Comparison of ENCODE assay signal across 19 mouse cellular contexts in genomic region chr7:38059636-38060330, GRCm38 (mm10). TPM values are rescaled to one million over a fixed set of nuclear protein-coding genes. Genes with fewer than 3 reads are reported as not detected.
A peak's percentile ranks its signal among the peaks of the same experiment; 100 is the strongest.
DNase-seq lines count a peak whose midpoint lies in the region; ATAC-seq lines count a peak whose summit lies in the region.
"Had no signal": no experiment of that assay in that cellular context is flagged by ENCODE, and none has a peak within 500 bp of the region (broad histone marks: within the 10 kb centered on the region; RNA-seq: fewer than 3 reads in every experiment).

No protein-coding gene starts in this region.

- H3K36me3 ChIP-seq in heart, embryonic 10.5 days = no peaks in the 10 kb centered on the region
- H3K36me3 ChIP-seq in heart, embryonic 11.5 days (ENCODE audit: control insufficient read depth, insufficient read depth, low read length) = no peaks in the 10 kb centered on the region
- H3K36me3 ChIP-seq: forebrain, embryonic 10.5 days; hindbrain, embryonic 10.5 days; hindbrain, embryonic 13.5 days; intestine, embryonic 15.5 days had no signal

- WGBS in heart, embryonic 10.5 days = 58% methylated on average over 8 of the region's 8 CpGs
- 62% methylated on average over 8 of the region's 8 CpGs for WGBS in heart, embryonic 11.5 days (ENCODE audit: insufficient replicate concordance)

- no peak overlapping the region for H3K4me2 ChIP-seq in heart, embryonic 11.5 days
- H3K4me2 ChIP-seq: intestine, embryonic 15.5 days had no signal

- no peak for ATAC-seq in heart, embryonic 11.5 days (replicated peaks; ENCODE audit: insufficient number of reproducible peaks, low FRiP score, low TSS enrichment)
- ATAC-seq: forebrain, embryonic 16.5 days; intestine, embryonic 15.5 days had no signal

- H3K27ac ChIP-seq in heart, embryonic 10.5 days = peak overlapping the region; percentile 59; the same call in 1 of the 2 replicates
- H3K27ac ChIP-seq in heart, embryonic 11.5 days (ENCODE audit: low read depth, low read length) = no peak overlapping the region
- H3K27ac ChIP-seq: forebrain, embryonic 10.5 days; forebrain, embryonic 13.5 days; hindbrain, embryonic 10.5 days; hindbrain, embryonic 13.5 days; intestine, embryonic 15.5 days had no signal

- H3K9me3 ChIP-seq in heart, embryonic 10.5 days = no peaks in the 10 kb centered on the region
- no peaks in the 10 kb centered on the region for H3K9me3 ChIP-seq in heart, embryonic 11.5 days (replicated peaks; ENCODE audit: control insufficient read depth, low read length)
- H3K9me3 ChIP-seq: forebrain, embryonic 10.5 days; forebrain, embryonic 13.5 days; hindbrain, embryonic 10.5 days; hindbrain, embryonic 13.5 days; intestine, embryonic 15.5 days had no signal

- no peak overlapping the region for H3K9ac ChIP-seq in heart, embryonic 11.5 days (ENCODE audit: low read depth, low read length)
- H3K9ac ChIP-seq: forebrain, embryonic 13.5 days; intestine, embryonic 15.5 days had no signal

- H3K4me1 ChIP-seq in heart, embryonic 10.5 days = peaks cover 34% of the 10 kb centered on the region
- H3K4me1 ChIP-seq in heart, embryonic 11.5 days (ENCODE audit: control insufficient read depth, insufficient read depth, low read length) = peaks cover 7% of the 10 kb centered on the region; the same call in 1 of the 2 replicates
- H3K4me1 ChIP-seq: intestine, embryonic 15.5 days had no signal

- no peaks in the 10 kb centered on the region for H3K27me3 ChIP-seq in heart, embryonic 10.5 days (ENCODE audit: insufficient read depth, poor library complexity, severe bottlenecking)
- no peaks in the 10 kb centered on the region for H3K27me3 ChIP-seq in heart, embryonic 11.5 days (ENCODE audit: control insufficient read depth, insufficient read depth, low read length)
- H3K27me3 ChIP-seq: forebrain, embryonic 13.5 days; hindbrain, embryonic 13.5 days; intestine, embryonic 15.5 days had no signal

- peak; percentile 8 to 34 for DNase-seq in gastrocnemius, adult 8-10 months (ENCODE audit: low spot score in 2 of 2)
- DNase-seq in gastrocnemius, postnatal 4 days (ENCODE audit: low spot score in 2 of 2) = no peak
- DNase-seq in heart, embryonic 10.5 days (ENCODE audit: low spot score) = no peak
- peak; percentile 34 for DNase-seq in retina, adult 2 months (ENCODE audit: low read depth, low spot score)
- DNase-seq in retina, embryonic 14.5 days (ENCODE audit: low spot score) = no peak
- peak; percentile 63 for DNase-seq in skeletal muscle tissue, adult 2 months (ENCODE audit: low read depth, low spot score)
- no peak for DNase-seq in thymus, postnatal 36 days
- DNase-seq: adrenal gland, postnatal 10 days; adrenal gland, postnatal 36 days; cerebellum, postnatal 14 days; heart, postnatal 36 days; kidney, adult 11 months had no signal

- H3K4me3 ChIP-seq in heart, embryonic 10.5 days = no peak overlapping the region
- no peak overlapping the region for H3K4me3 ChIP-seq in heart, embryonic 11.5 days (ENCODE audit: low read depth, low read length)
- H3K4me3 ChIP-seq: forebrain, embryonic 13.5 days; hindbrain, embryonic 13.5 days; intestine, embryonic 15.5 days had no signal

RNA-seq across cellular contexts. Expression of gene Uri1, which starts 36.4 kb away (rescaled TPM):
- total RNA-seq in gastrocnemius, adult 8-10 months (2022) = 10 to 100 TPM; 24.3 to 38.8 (median 31.9) TPM
- total RNA-seq in gastrocnemius, postnatal 4 days (2021) = 10 to 100 TPM; 40.4 to 49.5 TPM
- polyA plus RNA-seq in heart, embryonic 10.5 days (2016; fragmentation: Nextera tagmentation; extraction: Ambion mirVana) = 39.7 and 46.9 TPM in 2 replicates
- 33.8 and 36.9 TPM in 2 replicates for polyA plus RNA-seq in heart, embryonic 11.5 days (2014; fragmentation: Nextera tagmentation; extraction: Ambion mirVana)

RNA-seq across cellular contexts. Expression of gene Ccne1, which starts 47.6 kb away (rescaled TPM):
- total RNA-seq in gastrocnemius, adult 8-10 months (2022) = 1 to 10 TPM in 1 of 4 experiments, under 1 TPM in 3; 0.13 to 1.1 (median 0.23) TPM
- 10 to 100 TPM; 25.3 to 26.2 TPM for total RNA-seq in gastrocnemius, postnatal 4 days (2021)
- polyA plus RNA-seq in heart, embryonic 10.5 days (2016; fragmentation: Nextera tagmentation; extraction: Ambion mirVana) = 73.7 and 94.9 TPM in 2 replicates
- 54.3 and 55.4 TPM in 2 replicates for polyA plus RNA-seq in heart, embryonic 11.5 days (2014; fragmentation: Nextera tagmentation; extraction: Ambion mirVana)

Comparison
In these comparisons a context has a peak if more than half of its experiments do, and no peak if none do; other contexts are left out.
1. DNase-seq: peak in gastrocnemius, adult 8-10 months (2 of 2), retina, adult 2 months (single experiment) and skeletal muscle tissue, adult 2 months (single experiment); none in gastrocnemius, postnatal 4 days (0 of 2), heart, embryonic 10.5 days (single experiment), retina, embryonic 14.5 days (single experiment) and thymus, postnatal 36 days (0 of 2).
2. RNA of gene Ccne1, which starts 47.6 kb away (total RNA-seq): 25.3 to 26.2 TPM in gastrocnemius, postnatal 4 days; 0.13 to 1.1 TPM in gastrocnemius, adult 8-10 months; every median in the first group is over 10 times any median in the second.